Mouse (Mus musculus) heart, postnatal 0 days (tissue): ENCODE data around the gene Sp4. TPM values are rescaled to one million over a fixed set of nuclear protein-coding genes. Genes with fewer than 3 reads are reported as not detected.

Source experiments
- ATAC-seq: fragments of 200-750 bp; cut with Nextera tagmentation; 2 replicates; pipeline ENCODE4 v1.8.0; 2017; ENCODE audit warnings: low read depth, moderate number of reproducible peaks, moderate library complexity; ENCODE audit not compliant: insufficient read depth
- DNase-seq: peaks from one replicate; pipeline ENCODE4 v3.0.0-alpha.2; 2016; ENCODE audit warnings: low spot score
- H3K27ac ChIP-seq: fragments of 300-500 bp; sonication (generic); 2 replicates; pipeline ENCODE4 v1.5.1; 2014; ENCODE audit warnings: low read depth, mild to moderate bottlenecking
- H3K27me3 ChIP-seq: fragments of 300-500 bp; sonication (generic); 2 replicates; pipeline ENCODE4 v1.6.1; 2014; ENCODE audit warnings: low read length, mixed read lengths; ENCODE audit not compliant: control insufficient read depth, insufficient read depth
- H3K36me3 ChIP-seq: fragments of 300-500 bp; sonication (generic); replicated peaks from 2 replicates; pipeline ENCODE4 v1.6.1; 2014; ENCODE audit warnings: low read length, mixed read lengths; ENCODE audit not compliant: control insufficient read depth, insufficient read depth
- H3K4me1 ChIP-seq: fragments of 300-500 bp; sonication (generic); 2 replicates; pipeline ENCODE4 v1.6.1; 2014; ENCODE audit warnings: antibody characterized with exemption; ENCODE audit not compliant: control insufficient read depth, insufficient read depth
- H3K4me2 ChIP-seq: fragments of 300-500 bp; sonication (generic); 2 replicates; pipeline ENCODE4 v1.6.1; 2014; ENCODE audit warnings: low read depth, mild to moderate bottlenecking, low read length, moderate library complexity
- H3K4me3 ChIP-seq: fragments of 300-500 bp; sonication (generic); 2 replicates; pipeline ENCODE4 v1.5.1; 2014; ENCODE audit warnings: low read depth, low read length
- H3K9ac ChIP-seq: fragments of 300-500 bp; sonication (generic); replicated peaks from 2 replicates; pipeline ENCODE4 v1.6.1; 2014; ENCODE audit warnings: low read depth, low read length, mixed read lengths
- H3K9me3 ChIP-seq: fragments of 300-500 bp; sonication (generic); replicated peaks from 2 replicates; pipeline ENCODE4 v1.6.1; 2016; ENCODE audit warnings: low read length; ENCODE audit not compliant: control insufficient read depth
- CTCF ChIP-seq: IDR thresholded peaks from 2 replicates; pipeline ENCODE4 v1.5.1; 2016; ENCODE audit warnings: antibody characterized with exemption, control low read depth, low read depth
- EP300 ChIP-seq: IDR thresholded peaks from 2 replicates; pipeline ENCODE4 v1.6.1; 2016; ENCODE audit warnings: antibody characterized with exemption, low read depth
- WGBS: fragments of 180-500 bp; shearing (Covaris S2); extraction: QIAGEN DNeasy Blood & Tissue Kit; methylation state at CpG from one replicate; pipeline ENCODE4 v1.1.7; 2014; 5-methylcytosine and 5-hydroxymethylcytosine counted together
- polyA plus RNA-seq: library from polyadenylated mRNA; unstranded; fragments of >200 nt; fragmentation: Nextera tagmentation; extraction: Ambion mirVana; gene quantifications from 2 replicates; pipeline ENCODE4 v1.2.1, GENCODE M21; 2015
- total RNA-seq: library from RNA; depleted of rRNA; stranded (reverse); fragments of >200 nt; gene quantifications from 2 replicates; pipeline ENCODE4 v1.2.3, GENCODE M21; 2014; ENCODE audit warnings: low replicate concordance

Gene Sp4
- total and polyA plus RNA-seq, 2 experiments from 2014 or later, result 4.7 to 19.8 TPM

DNA sequence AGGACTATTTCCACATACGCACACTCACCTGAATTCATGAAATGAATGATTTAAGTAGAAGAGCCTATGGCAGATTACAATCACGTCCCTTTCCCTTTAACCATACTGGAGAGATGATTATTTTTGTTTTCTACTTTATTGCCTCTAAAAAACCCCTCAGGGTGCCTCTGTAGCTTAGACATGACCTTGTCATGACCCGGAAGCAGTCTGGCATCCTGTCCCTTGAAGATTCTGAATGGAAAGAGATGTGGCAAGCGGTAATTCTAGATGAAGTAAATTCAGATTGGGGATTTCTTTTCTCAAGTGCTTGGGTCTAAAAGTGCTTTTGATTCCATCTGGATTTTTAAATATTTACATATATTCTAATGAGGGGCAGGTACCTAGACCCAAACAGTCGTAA lies 24.9 kb downstream of the Sp4 start:
- Histone ChIP-seq H3K27me3 (no peaks in the 10 kb centered on the region), H3K9me3 (no peaks in the 10 kb centered on the region), H3K4me3 (no peak overlapping the region), H3K4me1 (no peaks in the 10 kb centered on the region), H3K9ac (no peak overlapping the region), H3K27ac (no peak overlapping the region), H3K4me2 (no peak overlapping the region), H3K36me3 (no peaks in the 10 kb centered on the region)
- 85% methylated on average over 5 of the region's 5 CpGs for WGBS
- ATAC-seq (no peak), DNase-seq (no peak)
- TF ChIP-seq EP300, result no peak
- no peak for TF ChIP-seq CTCF

DNA sequence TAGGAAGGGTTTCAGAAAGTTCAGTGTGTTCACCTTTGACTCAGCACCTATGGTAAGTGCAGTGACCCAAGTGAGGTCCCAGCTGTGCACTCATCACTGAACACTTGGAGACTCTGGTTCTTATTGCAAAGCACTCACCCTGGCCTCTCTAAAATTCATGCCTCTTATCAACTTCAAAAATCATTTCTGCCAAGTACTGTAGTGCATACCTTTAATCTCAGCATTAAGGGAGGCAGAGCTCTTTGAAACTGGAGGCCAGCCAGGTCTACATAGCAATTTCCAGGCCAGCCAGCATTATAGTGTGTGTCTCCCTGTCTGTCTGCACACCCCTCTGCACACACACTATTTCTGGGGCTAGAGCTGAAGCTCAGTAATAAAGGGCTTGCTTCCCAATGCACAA lies 36.3 kb downstream of the Sp4 start:
- Histone ChIP-seq H3K9ac (no peak overlapping the region), H3K9me3 (no peaks in the 10 kb centered on the region), H3K27me3 (no peaks in the 10 kb centered on the region), H3K4me1 (no peaks in the 10 kb centered on the region), H3K27ac (no peak overlapping the region), H3K4me3 (no peak overlapping the region), H3K36me3 (no peaks in the 10 kb centered on the region; the same call in 1 of the 2 replicates), H3K4me2 (no peak overlapping the region)
- DNase-seq (no peak), ATAC-seq (no peak)
- no peak for TF ChIP-seq EP300

GRCm38 (mm10) chr12:118263878-118264277 lies 37.4 kb downstream of the Sp4 start:
- DNase-seq (no peak), ATAC-seq (no peak)
- no peak overlapping the region for H3K9ac ChIP-seq
- H3K4me3 ChIP-seq, result no peak overlapping the region
- H3K36me3 ChIP-seq, result no peaks in the 10 kb centered on the region; the same call in 1 of the 2 replicates
- no peaks in the 10 kb centered on the region for H3K27me3 ChIP-seq
- no peak overlapping the region for H3K4me2 ChIP-seq
- TF ChIP-seq EP300, result no peak
- TF ChIP-seq CTCF, result no peak
- H3K27ac ChIP-seq, result no peak overlapping the region
- H3K9me3 ChIP-seq, result no peaks in the 10 kb centered on the region
- no peaks in the 10 kb centered on the region for H3K4me1 ChIP-seq
- 22% methylated on average over 1 of the region's 1 CpGs for WGBS

GRCm38 (mm10) chr12:118255292-118255782 lies 45.9 kb downstream of the Sp4 start:
- DNase-seq, result no peak
- Histone ChIP-seq H3K9ac (no peak overlapping the region), H3K4me3 (no peak overlapping the region), H3K27ac (no peak overlapping the region), H3K27me3 (no peaks in the 10 kb centered on the region), H3K9me3 (no peaks in the 10 kb centered on the region), H3K4me2 (no peak overlapping the region), H3K4me1 (no peaks in the 10 kb centered on the region), H3K36me3 (peaks cover 7% of the 10 kb centered on the region; the same call in 1 of the 2 replicates)
- WGBS, result 73% methylated on average over 1 of the region's 1 CpGs
- no peak for ATAC-seq
- TF ChIP-seq EP300 (no peak), CTCF (no peak)

GRCm38 (mm10) chr12:118221182-118221581 lies 80.1 kb downstream of the Sp4 start:
- 42% methylated on average over 3 of the region's 3 CpGs for WGBS
- Histone ChIP-seq H3K27ac (no peak overlapping the region), H3K4me2 (no peak overlapping the region), H3K4me1 (no peaks in the 10 kb centered on the region), H3K27me3 (no peaks in the 10 kb centered on the region), H3K9ac (no peak overlapping the region), H3K4me3 (no peak overlapping the region), H3K9me3 (no peaks in the 10 kb centered on the region), H3K36me3 (no peaks in the 10 kb centered on the region)
- DNase-seq (no peak), ATAC-seq (no peak)
- TF ChIP-seq CTCF (no peak), EP300 (no peak)

DNA sequence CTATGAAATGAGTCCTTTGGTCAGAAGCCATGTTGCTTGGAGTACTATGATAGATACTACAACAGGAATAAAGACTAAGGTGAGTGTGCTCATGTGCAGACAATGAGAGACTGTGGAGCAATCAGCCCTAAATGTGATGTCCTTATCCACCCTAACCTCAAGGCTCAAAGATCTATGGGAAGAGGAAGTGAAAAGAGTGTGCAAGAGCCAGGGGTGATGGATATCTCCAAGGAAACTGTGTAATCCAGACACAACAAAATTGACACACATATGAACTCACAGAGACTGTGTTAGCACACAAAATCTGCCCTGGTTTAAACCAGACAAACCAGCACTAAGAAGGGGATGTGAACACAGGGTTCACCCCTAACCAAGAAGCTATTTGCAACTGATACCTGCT lies 81.2 kb downstream of the Sp4 start:
- Histone ChIP-seq H3K27ac (no peak overlapping the region), H3K36me3 (no peaks in the 10 kb centered on the region), H3K9ac (no peak overlapping the region), H3K4me1 (no peaks in the 10 kb centered on the region), H3K4me3 (no peak overlapping the region), H3K9me3 (no peaks in the 10 kb centered on the region), H3K4me2 (no peak overlapping the region), H3K27me3 (no peaks in the 10 kb centered on the region)
- DNase-seq (no peak), ATAC-seq (no peak)
- no peak for TF ChIP-seq CTCF
- no peak for TF ChIP-seq EP300
